Mouse (Mus musculus) bone marrow macrophage, adult 2 months (primary cell): ENCODE measurements at regions not wholly inside any gene's neighbourhood (a gene's known extent, or its start where the extent isn't known, plus 50 kb on each side); places are given as distances from the start of the nearest gene placed in this dataset.

ENCODE experiments used
- H3K27ac ChIP-seq: 2 replicates; pipeline ENCODE4 v1.5.1; 2012; ENCODE audit warnings: low read depth, low read length; ENCODE audit not compliant: insufficient read depth
- H3K4me1 ChIP-seq: 2 replicates; pipeline ENCODE4 v1.6.1; 2012; ENCODE audit warnings: low read length; ENCODE audit not compliant: control insufficient read depth, insufficient read depth
- H3K4me3 ChIP-seq: 2 replicates; pipeline ENCODE4 v1.5.1; 2012; ENCODE audit warnings: mild to moderate bottlenecking, low read length, moderate library complexity; ENCODE audit not compliant: insufficient read depth
- CTCF ChIP-seq: IDR thresholded peaks from 2 replicates; pipeline ENCODE4 v1.5.1; 2012; ENCODE audit warnings: low read depth, mild to moderate bottlenecking, low read length, moderate library complexity
- POLR2A ChIP-seq: IDR thresholded peaks from 2 replicates; pipeline ENCODE4 v1.6.1; 2012; ENCODE audit warnings: mild to moderate bottlenecking, low read depth, low read length, borderline replicate concordance

DNA sequence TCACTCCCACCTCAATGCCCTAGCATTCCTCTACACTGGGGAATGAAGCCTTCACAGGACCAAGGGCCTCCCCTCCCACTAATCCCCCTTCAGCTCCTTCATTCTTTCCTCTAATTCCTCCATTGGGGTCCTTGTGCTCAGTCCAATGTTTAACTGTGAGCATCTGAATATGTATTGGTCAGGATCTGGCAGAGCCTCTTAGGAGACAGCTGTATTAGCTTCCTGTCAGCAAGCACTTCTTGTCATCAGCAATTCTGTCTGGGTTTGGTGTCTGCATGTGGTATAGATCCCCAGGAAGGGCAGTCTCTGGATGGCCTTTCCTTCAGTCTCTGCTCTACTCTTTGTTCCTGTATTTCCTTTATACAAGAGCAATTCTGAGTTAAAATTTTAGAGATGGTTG is 426.8 kb upstream of the 2610001J05Rik start:
- Histone ChIP-seq H3K4me3 (no peak overlapping the region), H3K4me1 (no peaks in the 10 kb centered on the region), H3K27ac (no peak overlapping the region)
- TF ChIP-seq CTCF (no peak), POLR2A (no peak)

DNA sequence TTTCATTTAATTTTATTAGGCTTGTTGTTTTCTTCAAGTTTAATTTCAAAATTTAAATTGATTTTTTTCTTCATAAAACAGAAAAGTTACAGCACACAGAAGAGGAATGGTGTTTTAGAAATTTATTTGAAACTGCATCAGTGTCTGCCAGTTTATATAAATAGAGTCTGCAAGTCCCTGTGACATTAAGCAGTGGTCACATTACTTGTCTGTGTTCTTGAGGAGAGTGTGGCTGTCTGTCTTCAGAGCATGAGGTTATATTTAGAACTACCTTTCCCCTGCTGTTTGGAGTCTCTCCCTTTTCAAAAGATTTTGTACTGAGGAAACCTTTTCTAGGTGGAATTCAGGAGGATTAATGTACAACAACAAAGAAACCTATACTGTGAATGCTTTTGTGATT is 426.1 kb upstream of the 2610001J05Rik start:
- no peak overlapping the region for H3K4me3 ChIP-seq
- TF ChIP-seq CTCF (no peak), POLR2A (no peak)

DNA sequence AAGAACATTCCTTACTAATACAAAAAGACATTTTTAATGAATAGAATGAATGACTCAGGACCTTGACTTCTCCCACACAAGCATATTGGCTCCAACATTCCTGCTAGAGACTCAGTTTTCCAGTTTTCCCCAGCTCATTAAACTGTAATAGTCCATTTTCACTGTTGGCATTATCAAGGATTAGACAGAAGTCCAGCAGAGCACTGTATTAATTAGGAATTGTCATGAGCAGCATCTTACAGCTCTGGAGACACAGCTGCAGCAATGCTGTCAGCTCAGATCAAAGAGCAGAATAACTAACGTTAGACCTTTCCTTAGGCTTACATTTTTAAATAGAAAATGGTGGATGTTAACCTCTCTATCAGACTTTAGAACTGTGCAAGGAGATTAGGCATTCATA is 419.5 kb upstream of the 2610001J05Rik start:
- Histone ChIP-seq H3K27ac (no peak overlapping the region), H3K4me1 (no peaks in the 10 kb centered on the region), H3K4me3 (no peak overlapping the region)
- TF ChIP-seq CTCF (no peak), POLR2A (no peak)

More for the DNA sequence above, 426.1 kb upstream of the 2610001J05Rik start:
- no peak overlapping the region for H3K27ac ChIP-seq
- no peaks in the 10 kb centered on the region for H3K4me1 ChIP-seq

DNA sequence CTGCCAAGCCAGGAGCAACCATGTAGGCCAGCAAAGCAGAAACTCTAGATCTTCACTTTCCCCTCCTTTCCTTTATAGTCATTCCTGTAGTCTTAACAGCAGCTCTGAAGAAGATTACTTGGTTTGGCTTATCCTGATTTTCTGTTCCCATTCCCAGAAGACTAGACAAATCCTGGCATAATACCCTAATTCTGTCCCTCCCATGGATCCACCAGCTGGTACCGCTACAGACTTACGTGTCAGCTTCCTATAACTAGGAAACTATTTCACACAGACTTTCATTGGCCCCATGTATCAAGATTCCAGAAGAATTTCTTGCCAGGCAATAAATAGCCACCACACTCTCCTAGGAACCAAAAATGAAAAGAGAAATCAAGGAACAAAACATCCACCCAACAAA is 410.2 kb upstream of the 2610001J05Rik start:
- H3K4me3 ChIP-seq, result no peak overlapping the region
- H3K4me1 ChIP-seq, result no peaks in the 10 kb centered on the region
- H3K27ac ChIP-seq, result no peak overlapping the region
- TF ChIP-seq POLR2A (no peak), CTCF (no peak)

DNA sequence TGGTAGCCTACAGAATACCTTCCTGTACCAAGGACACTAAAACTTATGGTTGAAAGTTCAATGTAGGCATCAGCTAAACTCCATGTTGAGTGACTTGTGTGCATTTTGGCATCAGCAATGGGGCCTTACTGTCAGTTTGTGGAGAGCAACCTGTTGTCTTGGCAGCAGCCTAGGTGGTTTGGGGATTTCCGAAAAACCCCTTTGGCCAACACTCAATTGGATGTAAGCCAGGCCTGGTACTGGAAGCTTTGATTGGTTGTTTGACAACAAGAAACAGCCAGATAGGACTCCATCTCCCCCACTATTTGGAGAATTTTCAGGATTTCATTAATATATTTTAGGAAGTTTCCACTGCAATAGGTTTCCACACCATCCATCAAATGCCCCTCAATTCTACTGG is 390.6 kb upstream of the 2610001J05Rik start:
- no peak overlapping the region for H3K27ac ChIP-seq
- no peaks in the 10 kb centered on the region for H3K4me1 ChIP-seq

DNA sequence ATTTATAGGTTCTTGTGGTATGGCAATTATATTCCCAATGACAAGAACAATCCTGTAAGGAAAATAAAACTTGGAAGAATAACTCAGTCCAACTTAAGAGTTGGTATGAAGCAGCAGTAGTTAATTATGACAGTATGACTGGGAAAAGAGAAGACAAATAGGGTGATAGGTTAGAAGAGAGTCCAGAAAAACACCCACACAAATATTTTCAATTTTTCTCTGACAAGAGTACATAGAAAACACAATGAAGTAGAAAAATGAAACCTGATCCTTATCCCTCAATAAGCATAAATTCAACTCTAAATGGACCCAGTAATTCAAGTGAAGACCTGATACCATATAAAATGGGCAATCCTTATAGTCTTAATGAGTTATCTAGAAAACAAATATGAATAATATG is 369.0 kb upstream of the 2610001J05Rik start:
- H3K4me3 ChIP-seq, result no peak overlapping the region
- TF ChIP-seq POLR2A (no peak), CTCF (no peak)
- no peak overlapping the region for H3K27ac ChIP-seq
- no peaks in the 10 kb centered on the region for H3K4me1 ChIP-seq

More for the DNA sequence above, 390.6 kb upstream of the 2610001J05Rik start:
- TF ChIP-seq CTCF (no peak), POLR2A (no peak)
- no peak overlapping the region for H3K4me3 ChIP-seq

DNA sequence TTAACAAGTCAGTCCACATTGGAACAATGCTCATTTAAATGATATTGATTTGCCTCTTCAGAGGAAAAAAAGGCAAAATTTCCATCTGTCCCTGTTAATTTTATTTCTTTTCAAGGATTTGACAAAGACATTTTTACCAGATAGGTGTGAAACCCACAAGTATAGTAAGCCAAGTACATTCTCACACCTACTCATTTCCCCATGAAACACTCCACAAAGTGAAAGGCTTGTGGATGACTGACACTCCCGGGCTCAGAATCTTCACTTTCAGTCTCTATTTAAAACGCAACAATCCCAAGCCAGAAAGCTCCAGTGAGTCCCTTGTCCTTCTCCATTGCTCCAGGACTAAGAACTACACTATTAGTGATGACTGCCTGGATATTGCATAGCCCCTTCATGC is 367.8 kb upstream of the 2610001J05Rik start:
- no peak for TF ChIP-seq POLR2A
- no peak for TF ChIP-seq CTCF
- Histone ChIP-seq H3K27ac (no peak overlapping the region), H3K4me3 (no peak overlapping the region), H3K4me1 (no peaks in the 10 kb centered on the region)

DNA sequence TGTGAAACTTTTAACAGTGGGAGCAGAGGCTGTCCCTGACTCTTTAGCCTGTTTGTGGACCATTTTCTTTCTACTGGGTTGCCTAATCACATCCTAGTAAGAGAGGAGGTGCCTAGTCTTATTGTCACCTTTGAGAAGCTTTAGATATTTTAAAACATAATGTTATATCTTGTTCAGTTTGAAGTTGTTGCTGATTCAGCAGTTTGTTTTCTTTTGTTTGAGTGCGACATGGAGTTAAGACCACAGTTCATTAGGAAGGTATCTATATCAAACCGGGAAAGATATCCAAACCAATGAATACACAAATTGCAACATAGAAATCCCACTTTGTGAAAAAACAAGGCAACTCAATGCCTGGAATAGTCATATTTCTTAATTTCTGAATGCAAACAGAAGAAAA is 359.5 kb upstream of the 2610001J05Rik start:
- TF ChIP-seq CTCF, result no peak
- TF ChIP-seq POLR2A, result no peak
- H3K4me3 ChIP-seq, result no peak overlapping the region
- no peak overlapping the region for H3K27ac ChIP-seq
- no peaks in the 10 kb centered on the region for H3K4me1 ChIP-seq

DNA sequence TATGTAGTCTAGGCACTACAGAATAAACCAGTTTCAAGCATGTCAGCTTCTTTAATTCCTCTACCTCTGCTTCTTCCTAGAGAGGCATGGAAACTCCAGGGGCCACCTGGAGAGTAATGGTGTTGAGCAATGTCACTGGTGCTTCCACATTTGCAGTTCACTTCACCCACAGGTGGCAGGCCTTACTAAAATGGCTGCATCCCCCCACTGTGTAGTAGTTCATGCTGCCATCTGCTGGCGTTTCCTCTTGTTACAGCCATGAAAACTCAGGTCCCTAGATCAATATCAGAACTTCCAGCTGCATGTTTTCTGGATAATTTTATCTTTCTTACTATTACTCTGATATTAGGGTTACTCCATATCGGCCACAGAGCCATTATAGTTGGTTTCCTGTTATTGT is 336.2 kb upstream of the 2610001J05Rik start:
- Histone ChIP-seq H3K4me1 (no peaks in the 10 kb centered on the region; the same call in 1 of the 2 replicates), H3K27ac (no peak overlapping the region), H3K4me3 (no peak overlapping the region)
- peak; percentile 76 for TF ChIP-seq CTCF
- TF ChIP-seq POLR2A, result no peak

DNA sequence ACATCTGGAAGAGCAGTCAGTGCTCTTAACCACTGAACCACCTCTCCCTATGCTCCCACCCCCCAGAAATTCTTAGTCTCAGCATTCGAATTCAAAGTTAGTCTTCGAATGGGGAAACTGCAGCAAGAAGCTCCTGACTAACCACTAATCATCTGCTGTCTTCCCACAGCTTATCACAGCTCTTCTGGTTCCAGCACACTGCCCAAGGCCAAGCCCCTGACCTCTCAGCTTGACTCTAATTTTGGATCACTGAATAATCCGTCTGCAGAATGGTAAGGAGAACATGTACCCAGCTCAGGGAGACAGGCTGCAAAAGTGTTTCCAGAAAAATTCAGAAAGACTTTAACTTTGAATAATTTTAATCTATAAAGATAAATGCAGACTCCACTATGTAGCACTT is 325.8 kb upstream of the 2610001J05Rik start:
- Histone ChIP-seq H3K27ac (no peak overlapping the region), H3K4me3 (no peak overlapping the region), H3K4me1 (no peaks in the 10 kb centered on the region)
- TF ChIP-seq CTCF, result no peak
- TF ChIP-seq POLR2A, result no peak

DNA sequence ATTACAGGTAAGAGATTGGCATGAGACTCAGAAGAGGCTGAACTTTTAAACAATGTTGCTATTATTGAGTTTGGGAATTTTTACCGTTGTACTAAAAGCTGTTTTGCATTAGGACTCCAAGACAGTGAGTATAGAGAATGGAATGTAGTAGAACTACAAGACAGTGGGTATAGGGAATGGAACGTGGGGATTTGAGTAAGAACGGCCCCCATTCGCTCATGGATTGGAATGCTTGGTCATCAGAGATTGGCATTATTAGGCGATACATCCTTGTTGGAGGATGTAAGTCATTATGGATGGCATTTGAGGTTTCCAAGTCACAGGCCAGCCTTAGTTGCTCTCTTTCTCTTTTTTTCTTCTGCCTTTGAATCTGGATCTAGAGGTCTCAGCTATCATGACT is 324.0 kb upstream of the 2610001J05Rik start:
- H3K27ac ChIP-seq, result no peak overlapping the region

More for the DNA sequence above, 324.0 kb upstream of the 2610001J05Rik start:
- no peak for TF ChIP-seq CTCF
- no peak for TF ChIP-seq POLR2A
- no peaks in the 10 kb centered on the region for H3K4me1 ChIP-seq
- no peak overlapping the region for H3K4me3 ChIP-seq
